Mouse (Mus musculus): ENCODE measurements at regions not wholly inside any gene's neighbourhood (a gene's known extent, or its start where the extent isn't known, plus 50 kb on each side); places are given as distances from the start of the nearest gene placed in this dataset.

GRCm38 (mm10) chr11:12757677-12758076 is 292.9 kb upstream of the Cobl start:
- intact Hi-C loops (cut with DNase I), result no loop called here
- TF ChIP-seq CTCF (IDR thresholded peaks at IDR 0.05), result no peak
- no peak for DNase-seq (ENCODE audit: extremely low spot score in 1 of 2, low spot score in 2 of 2)
- no peak overlapping the region for H3K4me3 ChIP-seq
- no peak overlapping the region for H3K27ac ChIP-seq

GRCm38 (mm10) chr11:12750016-12750415 is 285.3 kb upstream of the Cobl start:
- DNase-seq (ENCODE audit: extremely low spot score in 1 of 2, low spot score in 2 of 2), result no peak
- no peak for TF ChIP-seq CTCF (IDR thresholded peaks at IDR 0.05)
- Histone ChIP-seq H3K27ac (peak overlapping the region; percentile 79), H3K4me3 (no peak overlapping the region)
- intact Hi-C loops (cut with DNase I), result no loop called here

- peak; percentile 8 to 16 for DNase-seq (ENCODE audit: extremely low spot score in 1 of 2, low spot score in 2 of 2)
- no peak overlapping the region for H3K4me3 ChIP-seq
- intact Hi-C loops (cut with DNase I), result loop anchor here (10.0 kb wide), 1 partner anchor 274 kb away; no protein-coding TSS in a partner anchor
- H3K27ac ChIP-seq, result peak overlapping the region; percentile 79
- TF ChIP-seq CTCF (IDR thresholded peaks at IDR 0.05), result no peak
Observed at GRCm38 (mm10) chr11:12749245-12749644, 284.5 kb upstream of the Cobl start.

GRCm38 (mm10) chr11:12742159-12742523 is 277.4 kb upstream of the Cobl start:
- TF ChIP-seq CTCF (IDR thresholded peaks at IDR 0.05), result no peak
- DNase-seq (ENCODE audit: extremely low spot score in 1 of 2, low spot score in 2 of 2), result peak; percentile 12 to 17
- H3K4me3 ChIP-seq, result no peak overlapping the region
- H3K27ac ChIP-seq, result peak overlapping the region; percentile 62; the same call in 1 of the 2 replicates
- intact Hi-C loops (cut with DNase I), result loop anchor here (1.0 to 10.0 kb wide), 3 partner anchors 70 to 267 kb away; no protein-coding TSS in a partner anchor

GRCm38 (mm10) chr11:12741418-12742158 is 276.8 kb upstream of the Cobl start:
- intact Hi-C loops (cut with DNase I), result loop anchor here (1.0 to 10.0 kb wide), 3 partner anchors 71 to 267 kb away; no protein-coding TSS in a partner anchor
- H3K27ac ChIP-seq, result peak overlapping the region; percentile 7; the same call in 1 of the 2 replicates
- DNase-seq (ENCODE audit: extremely low spot score in 1 of 2, low spot score in 2 of 2), result no peak
- no peak overlapping the region for H3K4me3 ChIP-seq
- TF ChIP-seq CTCF (IDR thresholded peaks at IDR 0.05), result no peak

- intact Hi-C loops (cut with DNase I), result no loop called here
- Histone ChIP-seq H3K4me3 (no peak overlapping the region), H3K27ac (no peak overlapping the region)
- no peak for DNase-seq (ENCODE audit: extremely low spot score in 1 of 2, low spot score in 2 of 2)
- TF ChIP-seq CTCF (IDR thresholded peaks at IDR 0.05), result no peak
Observed at GRCm38 (mm10) chr11:12734274-12734673, 269.5 kb upstream of the Cobl start.

GRCm38 (mm10) chr11:12727293-12727692 is 262.5 kb upstream of the Cobl start:
- no peak for TF ChIP-seq CTCF (IDR thresholded peaks at IDR 0.05)
- intact Hi-C loops (cut with DNase I), result no loop called here
- Histone ChIP-seq H3K27ac (no peak overlapping the region), H3K4me3 (no peak overlapping the region)
- no peak for DNase-seq (ENCODE audit: extremely low spot score in 1 of 2, low spot score in 2 of 2)

GRCm38 (mm10) chr11:12726492-12726891 is 261.7 kb upstream of the Cobl start:
- H3K4me3 ChIP-seq, result no peak overlapping the region
- TF ChIP-seq CTCF (IDR thresholded peaks at IDR 0.05), result no peak
- no peak for DNase-seq (ENCODE audit: extremely low spot score in 1 of 2, low spot score in 2 of 2)
- no peak overlapping the region for H3K27ac ChIP-seq
- intact Hi-C loops (cut with DNase I), result no loop called here

GRCm38 (mm10) chr11:12722320-12722719 is 257.6 kb upstream of the Cobl start:
- TF ChIP-seq CTCF (IDR thresholded peaks at IDR 0.05), result no peak
- no peak for DNase-seq (ENCODE audit: extremely low spot score in 1 of 2, low spot score in 2 of 2)
- Histone ChIP-seq H3K27ac (no peak overlapping the region), H3K4me3 (no peak overlapping the region)
- intact Hi-C loops (cut with DNase I), result no loop called here

- no peak for TF ChIP-seq CTCF (IDR thresholded peaks at IDR 0.05)
- intact Hi-C loops (cut with DNase I), result no loop called here
- Histone ChIP-seq H3K4me3 (no peak overlapping the region), H3K27ac (no peak overlapping the region)
- no peak for DNase-seq (ENCODE audit: extremely low spot score in 1 of 2, low spot score in 2 of 2)
Observed at GRCm38 (mm10) chr11:12720169-12720568, 255.4 kb upstream of the Cobl start.

- Histone ChIP-seq H3K4me3 (no peak overlapping the region), H3K27ac (no peak overlapping the region)
- intact Hi-C loops (cut with DNase I), result no loop called here
- no peak for TF ChIP-seq CTCF (IDR thresholded peaks at IDR 0.05)
- DNase-seq (ENCODE audit: extremely low spot score in 1 of 2, low spot score in 2 of 2), result no peak
Observed at GRCm38 (mm10) chr11:12696321-12696720, 231.6 kb upstream of the Cobl start.

GRCm38 (mm10) chr11:12692836-12693235 is 228.1 kb upstream of the Cobl start:
- DNase-seq (ENCODE audit: extremely low spot score in 1 of 2, low spot score in 2 of 2), result no peak
- intact Hi-C loops (cut with DNase I), result no loop called here
- Histone ChIP-seq H3K4me3 (no peak overlapping the region), H3K27ac (no peak overlapping the region)
- TF ChIP-seq CTCF (IDR thresholded peaks at IDR 0.05), result no peak

GRCm38 (mm10) chr11:12686717-12687116 is 222.0 kb upstream of the Cobl start:
- intact Hi-C loops (cut with DNase I), result no loop called here
- Histone ChIP-seq H3K4me3 (no peak overlapping the region), H3K27ac (no peak overlapping the region)
- DNase-seq (ENCODE audit: extremely low spot score in 1 of 2, low spot score in 2 of 2), result no peak
- no peak for TF ChIP-seq CTCF (IDR thresholded peaks at IDR 0.05)

All from left cerebral cortex, adult 2 months (tissue).